Mouse (Mus musculus): Measurements from ENCODE around the gene Crtac1.

GRCm38 (mm10) chr19:42322357-42323090 is 109.1 kb downstream of the Crtac1 start:
- no peak for TF ChIP-seq CTCF (IDR thresholded peaks at IDR 0.05)
- no peak for TF ChIP-seq EP300 (IDR thresholded peaks at IDR 0.05)
